Mouse (Mus musculus): ENCODE data around the gene Tcp11.
A peak's percentile ranks its signal among the peaks of the same experiment; 100 is the strongest.

The Tcp11 gene

GRCm38 (mm10) chr17:28084395-28084905 lies 4.0 kb upstream of the Tcp11 start:
- DNase-seq (ENCODE audit: low spot score in 2 of 2), result no peak

GRCm38 (mm10) chr17:28082863-28083262 lies 2.4 kb upstream of the Tcp11 start:
- no peak for DNase-seq (ENCODE audit: low spot score in 2 of 2)

- no peak for DNase-seq (ENCODE audit: low spot score in 2 of 2)
Measured at GRCm38 (mm10) chr17:28081856-28082255, 1.4 kb upstream of the Tcp11 start.

GRCm38 (mm10) chr17:28081385-28081784 lies 946 bp upstream of the Tcp11 start:
- DNase-seq (ENCODE audit: low spot score in 2 of 2), result peak in 1 of 2 experiments; percentile 53

GRCm38 (mm10) chr17:28080817-28081165 lies 352 bp upstream of the Tcp11 start:
- DNase-seq (ENCODE audit: low spot score in 2 of 2), result no peak

- peak; percentile 69 to 87 for DNase-seq (ENCODE audit: low spot score in 2 of 2)
Measured at GRCm38 (mm10) chr17:28079618-28080017, 821 bp downstream of the Tcp11 start.

GRCm38 (mm10) chr17:28078028-28078427 lies 2.4 kb downstream of the Tcp11 start:
- no peak for DNase-seq (ENCODE audit: low spot score in 2 of 2)

GRCm38 (mm10) chr17:28074486-28074885 lies 6.0 kb downstream of the Tcp11 start:
- no peak for DNase-seq (ENCODE audit: low spot score in 2 of 2)

- no peak for DNase-seq (ENCODE audit: low spot score in 2 of 2)
Measured at GRCm38 (mm10) chr17:28072730-28073129, 7.7 kb downstream of the Tcp11 start.

- DNase-seq (ENCODE audit: low spot score in 2 of 2), result no peak
Measured at GRCm38 (mm10) chr17:28070256-28070655, 10.2 kb downstream of the Tcp11 start.

GRCm38 (mm10) chr17:28069446-28069845 lies 11.0 kb downstream of the Tcp11 start:
- no peak for DNase-seq (ENCODE audit: low spot score in 2 of 2)

GRCm38 (mm10) chr17:28067303-28067702 lies 13.1 kb downstream of the Tcp11 start:
- no peak for DNase-seq (ENCODE audit: low spot score in 2 of 2)

- DNase-seq (ENCODE audit: low spot score in 2 of 2), result no peak
Measured at GRCm38 (mm10) chr17:28063163-28063562, 17.3 kb downstream of the Tcp11 start.

- no peak for DNase-seq (ENCODE audit: low spot score in 2 of 2)
Measured at GRCm38 (mm10) chr17:28062710-28063109, 17.7 kb downstream of the Tcp11 start.

GRCm38 (mm10) chr17:28061472-28061871 lies 19.0 kb downstream of the Tcp11 start:
- no peak for DNase-seq (ENCODE audit: low spot score in 2 of 2)

GRCm38 (mm10) chr17:28060681-28061080 lies 19.8 kb downstream of the Tcp11 start:
- no peak for DNase-seq (ENCODE audit: low spot score in 2 of 2)

- DNase-seq (ENCODE audit: low spot score in 2 of 2), result no peak
Measured at GRCm38 (mm10) chr17:28058346-28058745, 22.1 kb downstream of the Tcp11 start.

GRCm38 (mm10) chr17:28052293-28052863 lies 28.1 kb downstream of the Tcp11 start:
- no peak for DNase-seq (ENCODE audit: low spot score in 2 of 2)

- DNase-seq (ENCODE audit: low spot score in 2 of 2), result no peak
Measured at GRCm38 (mm10) chr17:28050210-28050609, 30.2 kb downstream of the Tcp11 start.

- peak in 1 of 2 experiments; percentile 36 for DNase-seq (ENCODE audit: low spot score in 2 of 2)
Measured at GRCm38 (mm10) chr17:28048425-28048824, 32.0 kb downstream of the Tcp11 start.

GRCm38 (mm10) chr17:28047520-28047919 lies 32.9 kb downstream of the Tcp11 start:
- DNase-seq (ENCODE audit: low spot score in 2 of 2), result no peak

- no peak for DNase-seq (ENCODE audit: low spot score in 2 of 2)
Measured at GRCm38 (mm10) chr17:28047017-28047416, 33.4 kb downstream of the Tcp11 start.

GRCm38 (mm10) chr17:28042299-28042771 lies 38.1 kb downstream of the Tcp11 start:
- no peak for DNase-seq (ENCODE audit: low spot score in 2 of 2)

GRCm38 (mm10) chr17:28041298-28041697 lies 39.1 kb downstream of the Tcp11 start:
- DNase-seq (ENCODE audit: low spot score in 2 of 2), result no peak

All from spleen, postnatal 10 days (tissue).